Mouse (Mus musculus) kidney, embryonic 14.5 days (tissue): Measurements from ENCODE around the gene Pogz. TPM values are rescaled to one million over a fixed set of nuclear protein-coding genes. Genes with fewer than 3 reads are reported as not detected.
A peak's percentile ranks its signal among the peaks of the same experiment; 100 is the strongest.

Experiments used
- ATAC-seq: fragments of 200-750 bp; cut with Nextera tagmentation; 2 replicates; pipeline ENCODE4 v1.8.0; 2017; ENCODE audit warnings: moderate number of reproducible peaks, mild to moderate bottlenecking, moderate TSS enrichment, moderate library complexity; ENCODE audit not compliant: low FRiP score, low TSS enrichment
- H3K27ac ChIP-seq: fragments of 300-500 bp; sonication (generic); 2 replicates; pipeline ENCODE4 v1.5.1; 2014; ENCODE audit warnings: low read depth, mild to moderate bottlenecking, low read length, moderate library complexity, mixed read lengths
- H3K27me3 ChIP-seq: fragments of 300-500 bp; sonication (generic); 2 replicates; pipeline ENCODE4 v1.6.1; 2014; ENCODE audit warnings: mild to moderate bottlenecking, low read length; ENCODE audit not compliant: control insufficient read depth, insufficient read depth
- H3K36me3 ChIP-seq: fragments of 300-500 bp; sonication (generic); 2 replicates; pipeline ENCODE4 v1.6.1; 2014; ENCODE audit warnings: low read length, mixed read lengths; ENCODE audit not compliant: control insufficient read depth, insufficient read depth
- H3K4me1 ChIP-seq: fragments of 300-500 bp; sonication (generic); 2 replicates; pipeline ENCODE4 v1.6.1; 2014; ENCODE audit warnings: low read length, mixed read lengths; ENCODE audit not compliant: control insufficient read depth, insufficient read depth
- H3K4me2 ChIP-seq: fragments of 300-500 bp; sonication (generic); replicated peaks from 2 replicates; pipeline ENCODE4 v1.6.1; 2014; ENCODE audit warnings: low read depth, mild to moderate bottlenecking, low read length
- H3K4me3 ChIP-seq: fragments of 300-500 bp; sonication (generic); 2 replicates; pipeline ENCODE4 v1.5.1; 2014; ENCODE audit warnings: mild to moderate bottlenecking, low read length
- H3K9ac ChIP-seq: fragments of 300-500 bp; sonication (generic); 2 replicates; pipeline ENCODE4 v1.6.1; 2014; ENCODE audit warnings: low read depth, mild to moderate bottlenecking, low read length, moderate library complexity
- H3K9me3 ChIP-seq: fragments of 300-500 bp; sonication (generic); 2 replicates; pipeline ENCODE4 v1.6.1; 2016; ENCODE audit warnings: low read length; ENCODE audit not compliant: control insufficient read depth
- WGBS: fragments of 180-500 bp; shearing (Covaris S2); extraction: QIAGEN DNeasy Blood & Tissue Kit; methylation state at CpG from one replicate; pipeline ENCODE4 v1.1.7; 2014; 5-methylcytosine and 5-hydroxymethylcytosine counted together
- polyA plus RNA-seq: library from polyadenylated mRNA; unstranded; fragments of >200 nt; fragmentation: Nextera tagmentation; extraction: Ambion mirVana; gene quantifications from 2 replicates; pipeline ENCODE4 v1.2.1, GENCODE M21; 2014

Pogz gene
- polyA plus RNA-seq, 1 experiment from 2014 or later, result 24.4 TPM

GRCm38 (mm10) chr3:94804976-94805375 lies 32.4 kb upstream of the Pogz start:
- no peak overlapping the region for H3K4me2 ChIP-seq
- no peaks in the 10 kb centered on the region for H3K4me1 ChIP-seq
- H3K27ac ChIP-seq, result no peak overlapping the region
- no peaks in the 10 kb centered on the region for H3K9me3 ChIP-seq
- no peaks in the 10 kb centered on the region for H3K36me3 ChIP-seq
- 84% methylated on average over 4 of the region's 4 CpGs for WGBS
- no peak overlapping the region for H3K4me3 ChIP-seq
- no peak for ATAC-seq
- H3K27me3 ChIP-seq, result no peaks in the 10 kb centered on the region
- no peak overlapping the region for H3K9ac ChIP-seq

- ATAC-seq, result no peak
- Histone ChIP-seq H3K4me2 (no peak overlapping the region), H3K27me3 (no peaks in the 10 kb centered on the region), H3K9ac (no peak overlapping the region), H3K36me3 (no peaks in the 10 kb centered on the region), H3K4me3 (no peak overlapping the region), H3K9me3 (no peaks in the 10 kb centered on the region), H3K4me1 (no peaks in the 10 kb centered on the region), H3K27ac (no peak overlapping the region)
- WGBS, result 78% methylated on average over 1 of the region's 1 CpGs
Measured at GRCm38 (mm10) chr3:94808296-94808695, 29.1 kb upstream of the Pogz start.

- 20% methylated on average over 4 of the region's 4 CpGs for WGBS
- no peaks in the 10 kb centered on the region for H3K9me3 ChIP-seq
- H3K9ac ChIP-seq, result no peak overlapping the region
- H3K4me1 ChIP-seq, result no peaks in the 10 kb centered on the region
- no peaks in the 10 kb centered on the region for H3K27me3 ChIP-seq
- ATAC-seq, result no peak
- no peak overlapping the region for H3K4me2 ChIP-seq
- no peak overlapping the region for H3K4me3 ChIP-seq
- H3K36me3 ChIP-seq, result no peaks in the 10 kb centered on the region
- H3K27ac ChIP-seq, result no peak overlapping the region
Measured at GRCm38 (mm10) chr3:94811628-94812027, 25.7 kb upstream of the Pogz start.

GRCm38 (mm10) chr3:94813651-94814050 lies 23.7 kb upstream of the Pogz start:
- H3K36me3 ChIP-seq, result no peaks in the 10 kb centered on the region
- no peak for ATAC-seq
- no peak overlapping the region for H3K4me3 ChIP-seq
- H3K4me1 ChIP-seq, result no peaks in the 10 kb centered on the region
- H3K9ac ChIP-seq, result no peak overlapping the region
- no peak overlapping the region for H3K27ac ChIP-seq
- 80% methylated on average over 3 of the region's 3 CpGs for WGBS
- no peak overlapping the region for H3K4me2 ChIP-seq
- no peaks in the 10 kb centered on the region for H3K9me3 ChIP-seq
- no peaks in the 10 kb centered on the region for H3K27me3 ChIP-seq

GRCm38 (mm10) chr3:94814063-94814462 lies 23.3 kb upstream of the Pogz start:
- Histone ChIP-seq H3K4me1 (no peaks in the 10 kb centered on the region), H3K9ac (no peak overlapping the region), H3K27me3 (no peaks in the 10 kb centered on the region), H3K36me3 (no peaks in the 10 kb centered on the region), H3K4me2 (no peak overlapping the region), H3K27ac (no peak overlapping the region), H3K4me3 (no peak overlapping the region), H3K9me3 (no peaks in the 10 kb centered on the region)
- WGBS, result 58% methylated on average over 4 of the region's 4 CpGs
- ATAC-seq, result no peak

- no peak overlapping the region for H3K9ac ChIP-seq
Measured at GRCm38 (mm10) chr3:94814663-94815062, 22.7 kb upstream of the Pogz start.

GRCm38 (mm10) chr3:94815603-94816002 lies 21.8 kb upstream of the Pogz start:
- no peak overlapping the region for H3K9ac ChIP-seq
- H3K4me1 ChIP-seq, result no peaks in the 10 kb centered on the region
- no peak overlapping the region for H3K4me2 ChIP-seq
- no peak overlapping the region for H3K4me3 ChIP-seq
- no peaks in the 10 kb centered on the region for H3K9me3 ChIP-seq
- H3K27ac ChIP-seq, result no peak overlapping the region
- H3K36me3 ChIP-seq, result no peaks in the 10 kb centered on the region
- ATAC-seq, result no peak
- H3K27me3 ChIP-seq, result no peaks in the 10 kb centered on the region

More at GRCm38 (mm10) chr3:94814663-94815062, 22.7 kb upstream of the Pogz start:
- no peak overlapping the region for H3K4me3 ChIP-seq
- WGBS, result 79% methylated on average over 4 of the region's 4 CpGs
- H3K36me3 ChIP-seq, result no peaks in the 10 kb centered on the region
- no peak overlapping the region for H3K4me2 ChIP-seq
- ATAC-seq, result no peak
- no peaks in the 10 kb centered on the region for H3K9me3 ChIP-seq
- no peak overlapping the region for H3K27ac ChIP-seq
- no peaks in the 10 kb centered on the region for H3K4me1 ChIP-seq
- H3K27me3 ChIP-seq, result no peaks in the 10 kb centered on the region

GRCm38 (mm10) chr3:94817731-94818130 lies 19.6 kb upstream of the Pogz start:
- H3K9me3 ChIP-seq, result no peaks in the 10 kb centered on the region
- H3K9ac ChIP-seq, result no peak overlapping the region
- WGBS, result 69% methylated on average over 2 of the region's 2 CpGs
- no peaks in the 10 kb centered on the region for H3K36me3 ChIP-seq
- H3K4me3 ChIP-seq, result no peak overlapping the region
- no peaks in the 10 kb centered on the region for H3K4me1 ChIP-seq
- ATAC-seq, result no peak
- H3K4me2 ChIP-seq, result no peak overlapping the region
- no peak overlapping the region for H3K27ac ChIP-seq
- no peaks in the 10 kb centered on the region for H3K27me3 ChIP-seq

GRCm38 (mm10) chr3:94819452-94820425 lies 17.6 kb upstream of the Pogz start:
- 70% methylated on average over 23 of the region's 24 CpGs for WGBS
- no peaks in the 10 kb centered on the region for H3K27me3 ChIP-seq
- H3K27ac ChIP-seq, result no peak overlapping the region
- ATAC-seq, result peak; percentile 24; the same call in 1 of the 2 replicates
- no peak overlapping the region for H3K4me2 ChIP-seq
- no peak overlapping the region for H3K4me3 ChIP-seq
- no peaks in the 10 kb centered on the region for H3K36me3 ChIP-seq
- H3K4me1 ChIP-seq, result no peaks in the 10 kb centered on the region
- H3K9me3 ChIP-seq, result no peaks in the 10 kb centered on the region
- H3K9ac ChIP-seq, result no peak overlapping the region
